Mouse (Mus musculus) liver, adult 2 months (tissue): ENCODE measurements around the gene Kazn.

Source experiments
- CTCF ChIP-seq: fragments of 200-500 bp; IDR thresholded peaks from 2 replicates; pipeline ENCODE4 v1.5.1; 2011; ENCODE audit warnings: low read depth, low read length, control low read depth
- POLR2A ChIP-seq: fragments of 200-500 bp; IDR thresholded peaks from 2 replicates; pipeline ENCODE4 v1.6.1; 2011; ENCODE audit warnings: low read length, control low read depth; ENCODE audit not compliant: insufficient read depth; ENCODE audit errors: extremely low read depth

- TF ChIP-seq CTCF (no peak), POLR2A (no peak)
These were observed 150.8 kb downstream of the Kazn start for GRCm38 (mm10) chr4:142088409-142088808.
